Mouse (Mus musculus): ENCODE measurements around the gene Tspan10.

DNA sequence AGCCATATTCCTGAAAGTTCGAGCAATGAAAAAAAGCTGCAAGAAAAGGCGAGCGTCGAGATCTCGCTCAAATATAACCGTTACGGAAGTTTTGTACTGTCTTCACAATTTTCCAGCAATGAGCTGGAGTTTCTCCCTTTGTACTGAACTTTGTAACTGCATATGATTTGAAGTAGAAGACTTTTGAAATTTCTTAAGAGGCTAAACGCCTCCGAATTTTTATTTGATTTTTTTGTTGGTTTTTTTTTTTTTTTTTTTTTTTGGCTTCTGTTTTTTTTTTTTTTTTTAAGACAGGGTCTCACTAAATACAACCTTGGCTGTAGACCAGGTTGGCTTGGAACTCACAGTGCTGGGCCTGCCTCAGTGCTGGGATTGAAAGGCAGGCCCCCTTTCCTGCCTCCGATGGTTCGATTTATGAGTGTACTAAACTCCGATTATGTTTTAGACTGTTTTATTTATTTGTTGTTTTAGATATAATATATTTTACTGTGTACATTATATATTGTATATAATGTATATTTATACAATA, 4.5 kb upstream of the Tspan10 start:
- no peak for TF ChIP-seq CTCF (IDR thresholded peaks at IDR 0.05; ENCODE audit: extremely low read depth, insufficient read length, insufficient replicate concordance, low read depth, low read length)
- TF ChIP-seq POLR2A (IDR thresholded peaks at IDR 0.05; ENCODE audit: low read depth, low read length): no peak

All from small intestine, adult 2 months (tissue).